Mouse (Mus musculus) Patski (cell line): ENCODE results near the gene Maats1. TPM values are rescaled to one million over a fixed set of nuclear protein-coding genes. Genes with fewer than 3 reads are reported as not detected.

Experiments used
- ATAC-seq: fragments of 100-300 bp; one replicate; pipeline ENCODE4 v1.8.0; 2021
- CTCF ChIA-PET: fragments of 350-600 bp; sonication (Branson Sonifier 250); formaldehyde crosslinking; loops from one replicate; lab custom pipeline; 2022; ENCODE audit warnings: inconsistent platforms; lab: Charles Lee
- POLR2A ChIA-PET: fragments of 350-600 bp; sonication (Branson Sonifier 250); formaldehyde crosslinking; loops from one replicate; lab custom pipeline; 2022; ENCODE audit warnings: antibody characterized with exemption, inconsistent platforms; lab: Charles Lee
- DNase-seq: peaks from one replicate; pipeline ENCODE4 v3.0.0-alpha.2; 2011; ENCODE audit warnings: low read depth, low spot score
- H3K27me3 ChIP-seq: fragments of 371-371 bp; one replicate; pipeline ENCODE4 v1.5.1; 2021
- CTCF ChIP-seq: fragments of 100-300 bp; IDR thresholded peaks from one replicate; pipeline ENCODE4 v1.5.1; 2021
- in situ Hi-C: fragments of 300-500 bp; cut with MboI; formaldehyde crosslinking; loops from 3 replicates; pipeline ENCODE4 v1.11.1; 2018; ENCODE audit warnings: low pct_unique_long_range_greater_than_20kb, mixed read lengths
- polyA plus RNA-seq: library from polyadenylated mRNA; unstranded; gene quantifications from one replicate; pipeline ENCODE4 v1.2.3, GENCODE M21; 2021

Gene Maats1
- polyA plus RNA-seq, 1 experiment from 2014 or later = 0.09 TPM

- DNase-seq (peak; percentile 20), ATAC-seq (peak; percentile 62)
- POLR2A ChIA-PET = no interaction called here
- TF ChIP-seq CTCF = peak; percentile 76
- in situ Hi-C loops = no loop called here
- CTCF ChIA-PET = interaction anchor here (0.8 to 1.2 kb wide), 2 partner anchors 211 to 213 kb away, joined by 3 to 4 read pairs; no protein-coding TSS in a partner anchor
- H3K27me3 ChIP-seq = no peaks in the 10 kb centered on the region
Observed at GRCm38 (mm10) chr16:38295349-38295930, 46.5 kb downstream of the Maats1 start.

- ATAC-seq (no peak), DNase-seq (no peak)
- ChIA-PET POLR2A (no interaction called here), CTCF (interaction anchor here (0.8 to 1.2 kb wide), 2 partner anchors 211 to 214 kb away, joined by 3 to 4 read pairs; no protein-coding TSS in a partner anchor)
- in situ Hi-C loops = no loop called here
- TF ChIP-seq CTCF = no peak
- no peaks in the 10 kb centered on the region for H3K27me3 ChIP-seq
Observed at GRCm38 (mm10) chr16:38294685-38295348, 47.1 kb downstream of the Maats1 start, which contains the start of gene Nr1i2. TSS of gene Nr1i2 (minus strand) at chr16:38294824.

GRCm38 (mm10) chr16:38290151-38290550 is 51.8 kb downstream of the Maats1 start:
- ChIA-PET POLR2A (no interaction called here), CTCF (no interaction called here)
- ATAC-seq (no peak), DNase-seq (peak; percentile 6)
- H3K27me3 ChIP-seq = no peaks in the 10 kb centered on the region
- TF ChIP-seq CTCF = no peak
- in situ Hi-C loops = no loop called here

- H3K27me3 ChIP-seq = no peaks in the 10 kb centered on the region
- ATAC-seq (no peak), DNase-seq (no peak)
- TF ChIP-seq CTCF = no peak
- in situ Hi-C loops = no loop called here
- ChIA-PET POLR2A (no interaction called here), CTCF (interaction anchor here (1.1 kb wide), 1 partner anchor 218 kb away, joined by 6 read pairs; no protein-coding TSS in a partner anchor)
Observed at GRCm38 (mm10) chr16:38288851-38289250, 53.1 kb downstream of the Maats1 start.

- ChIA-PET POLR2A (no interaction called here), CTCF (no interaction called here)
- TF ChIP-seq CTCF = no peak
- DNase-seq (no peak), ATAC-seq (no peak)
- in situ Hi-C loops = no loop called here
- H3K27me3 ChIP-seq = no peaks in the 10 kb centered on the region
Observed at GRCm38 (mm10) chr16:38287762-38288161, 54.2 kb downstream of the Maats1 start.

- ATAC-seq (no peak), DNase-seq (no peak)
- CTCF ChIA-PET = no interaction called here
- no peaks in the 10 kb centered on the region for H3K27me3 ChIP-seq
- in situ Hi-C loops = no loop called here
- TF ChIP-seq CTCF = no peak
- POLR2A ChIA-PET = no interaction called here
Observed at GRCm38 (mm10) chr16:38287357-38287756, 54.6 kb downstream of the Maats1 start.

GRCm38 (mm10) chr16:38286541-38286940 is 55.4 kb downstream of the Maats1 start:
- H3K27me3 ChIP-seq = no peaks in the 10 kb centered on the region
- ATAC-seq (no peak), DNase-seq (no peak)
- in situ Hi-C loops = no loop called here
- ChIA-PET CTCF (no interaction called here), POLR2A (no interaction called here)
- no peak for TF ChIP-seq CTCF

- ATAC-seq (no peak), DNase-seq (no peak)
- TF ChIP-seq CTCF = no peak
- POLR2A ChIA-PET = no interaction called here
- H3K27me3 ChIP-seq = no peaks in the 10 kb centered on the region
- CTCF ChIA-PET = no interaction called here
- in situ Hi-C loops = no loop called here
Observed at GRCm38 (mm10) chr16:38285801-38286200, 56.1 kb downstream of the Maats1 start.

- in situ Hi-C loops = no loop called here
- no peak for ATAC-seq
- CTCF ChIA-PET = no interaction called here
Observed at GRCm38 (mm10) chr16:38283300-38283699, 58.6 kb downstream of the Maats1 start.

GRCm38 (mm10) chr16:38282559-38283160 is 59.3 kb downstream of the Maats1 start:
- CTCF ChIA-PET = no interaction called here
- H3K27me3 ChIP-seq = no peaks in the 10 kb centered on the region
- DNase-seq = no peak
- POLR2A ChIA-PET = no interaction called here
- in situ Hi-C loops = no loop called here
- no peak for ATAC-seq
- TF ChIP-seq CTCF = no peak

More at GRCm38 (mm10) chr16:38283300-38283699, 58.6 kb downstream of the Maats1 start:
- no peaks in the 10 kb centered on the region for H3K27me3 ChIP-seq
- POLR2A ChIA-PET = interaction anchor here (0.7 kb wide), 1 partner anchor 240 kb away, joined by 3 read pairs; no protein-coding TSS in a partner anchor
- no peak for DNase-seq
- TF ChIP-seq CTCF = no peak

GRCm38 (mm10) chr16:38280951-38281350 is 61.0 kb downstream of the Maats1 start:
- no peak for TF ChIP-seq CTCF
- H3K27me3 ChIP-seq = no peaks in the 10 kb centered on the region
- DNase-seq (no peak), ATAC-seq (no peak)
- in situ Hi-C loops = no loop called here
- ChIA-PET POLR2A (no interaction called here), CTCF (no interaction called here)
